Mouse (Mus musculus) forebrain, embryonic 14.5 days (tissue): Measurements from ENCODE around the gene Brsk1. TPM values are rescaled to one million over a fixed set of nuclear protein-coding genes. Genes with fewer than 3 reads are reported as not detected.

Source experiments
- ATAC-seq: fragments of 200-750 bp; cut with Nextera tagmentation; 2 replicates; pipeline ENCODE4 v1.8.0; 2017; ENCODE audit warnings: mild to moderate bottlenecking, moderate library complexity
- DNase-seq: peaks from one replicate; pipeline ENCODE4 v3.0.0-alpha.2; 2015; ENCODE audit warnings: low spot score
- H3K27ac ChIP-seq: fragments of 300-500 bp; sonication (generic); 2 replicates; pipeline ENCODE4 v1.5.1; 2014; ENCODE audit warnings: low read depth, mild to moderate bottlenecking, control low read depth, low read length, moderate library complexity
- H3K27me3 ChIP-seq: fragments of 300-500 bp; sonication (generic); replicated peaks from 2 replicates; pipeline ENCODE4 v1.6.1; 2014; ENCODE audit warnings: low read length, control low read depth, mixed read lengths; ENCODE audit not compliant: control insufficient read depth, insufficient read depth
- H3K36me3 ChIP-seq: fragments of 300-500 bp; sonication (generic); 2 replicates; pipeline ENCODE4 v1.6.1; 2014; ENCODE audit warnings: low read length, control low read depth; ENCODE audit not compliant: control insufficient read depth, insufficient read depth
- H3K4me1 ChIP-seq: fragments of 300-500 bp; sonication (generic); 2 replicates; pipeline ENCODE4 v1.6.1; 2014; ENCODE audit warnings: antibody characterized with exemption, low read length, control low read depth; ENCODE audit not compliant: control insufficient read depth, insufficient read depth
- H3K4me2 ChIP-seq: fragments of 300-500 bp; sonication (generic); 2 replicates; pipeline ENCODE4 v1.6.1; 2014; ENCODE audit warnings: mild to moderate bottlenecking, control low read depth, low read length
- H3K4me3 ChIP-seq: fragments of 300-500 bp; sonication (generic); 2 replicates; pipeline ENCODE4 v1.5.1; 2014; ENCODE audit warnings: low read depth, low read length, control low read depth
- H3K9ac ChIP-seq: fragments of 300-500 bp; sonication (generic); 2 replicates; pipeline ENCODE4 v1.6.1; 2014; ENCODE audit warnings: mild to moderate bottlenecking, low read length, control low read depth, moderate library complexity
- H3K9me3 ChIP-seq: fragments of 300-500 bp; sonication (generic); replicated peaks from 2 replicates; pipeline ENCODE4 v1.6.1; 2016; ENCODE audit warnings: low read length, control low read depth, mixed read lengths; ENCODE audit not compliant: control insufficient read depth
- WGBS: fragments of 180-500 bp; shearing (Covaris S2); extraction: QIAGEN DNeasy Blood & Tissue Kit; methylation state at CpG from one replicate; pipeline ENCODE4 v1.1.7; 2014; 5-methylcytosine and 5-hydroxymethylcytosine counted together
- polyA plus RNA-seq: library from polyadenylated mRNA; unstranded; fragments of >200 nt; fragmentation: Nextera tagmentation; extraction: Ambion mirVana; gene quantifications from 2 replicates; pipeline ENCODE4 v1.2.1, GENCODE M21; 2014

The Brsk1 gene
- polyA plus RNA-seq, 1 experiment from 2014 or later = 8.0 TPM

- H3K4me2 ChIP-seq = no peak overlapping the region
- WGBS = 89% methylated on average over 12 of the region's 12 CpGs
- H3K27me3 ChIP-seq = no peaks in the 10 kb centered on the region
- no peak overlapping the region for H3K9ac ChIP-seq
- H3K36me3 ChIP-seq = peaks cover 66% of the 10 kb centered on the region
- DNase-seq (no peak), ATAC-seq (no peak)
- H3K4me1 ChIP-seq = no peaks in the 10 kb centered on the region
- no peak overlapping the region for H3K4me3 ChIP-seq
- no peak overlapping the region for H3K27ac ChIP-seq
- H3K9me3 ChIP-seq = no peaks in the 10 kb centered on the region
Observed at GRCm38 (mm10) chr7:4674114-4674731, 16.2 kb upstream of the Brsk1 start.

DNA sequence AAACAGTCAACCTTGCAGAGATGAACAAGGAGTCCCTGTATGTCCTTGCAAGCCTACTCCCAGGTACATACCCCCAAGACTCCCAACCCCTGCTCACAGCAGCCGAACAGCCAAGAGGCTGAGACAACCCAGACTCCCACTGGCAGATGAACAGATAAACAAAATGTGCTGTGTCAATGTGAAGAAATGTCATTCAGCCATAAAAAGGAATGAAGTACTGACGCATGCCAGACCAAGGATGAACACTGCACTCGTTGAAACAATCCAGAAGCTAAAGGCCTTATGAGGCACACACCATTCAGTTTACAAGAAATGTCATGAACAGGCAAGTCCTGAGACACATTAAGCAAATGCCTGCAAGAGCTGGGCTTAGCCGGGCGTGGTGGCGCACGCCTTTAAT is 15.2 kb upstream of the Brsk1 start:
- 97% methylated on average over 7 of the region's 7 CpGs for WGBS
- Histone ChIP-seq H3K27ac (no peak overlapping the region), H3K4me3 (no peak overlapping the region), H3K4me1 (no peaks in the 10 kb centered on the region), H3K9me3 (no peaks in the 10 kb centered on the region), H3K9ac (no peak overlapping the region), H3K4me2 (no peak overlapping the region), H3K27me3 (no peaks in the 10 kb centered on the region), H3K36me3 (peaks cover 65% of the 10 kb centered on the region)
- ATAC-seq (no peak), DNase-seq (no peak)

DNA sequence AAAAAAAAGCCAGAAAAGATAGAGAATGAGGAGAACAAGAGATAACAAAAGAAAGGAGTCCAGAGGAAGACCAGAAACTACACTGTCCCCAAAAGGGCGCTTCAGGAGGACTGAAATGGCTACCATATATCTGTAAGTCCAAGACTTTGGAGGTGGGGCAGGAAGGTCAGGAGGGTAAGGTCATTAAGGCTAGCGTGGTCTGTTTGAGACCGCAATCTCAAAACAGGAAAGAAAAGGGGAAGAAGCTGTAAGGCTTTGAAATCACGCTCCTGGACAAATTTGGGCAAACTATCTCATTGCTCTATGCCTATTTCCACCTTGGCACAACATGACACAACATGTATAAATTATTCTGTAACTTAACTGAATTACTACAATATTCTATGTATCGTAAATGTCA is 7.1 kb upstream of the Brsk1 start:
- Histone ChIP-seq H3K27ac (no peak overlapping the region), H3K27me3 (no peaks in the 10 kb centered on the region), H3K36me3 (peaks cover 13% of the 10 kb centered on the region), H3K9me3 (no peaks in the 10 kb centered on the region), H3K4me3 (no peak overlapping the region), H3K4me1 (peaks cover 5% of the 10 kb centered on the region), H3K9ac (no peak overlapping the region), H3K4me2 (no peak overlapping the region)
- 90% methylated on average over 5 of the region's 5 CpGs for WGBS
- ATAC-seq (no peak), DNase-seq (no peak)

DNA sequence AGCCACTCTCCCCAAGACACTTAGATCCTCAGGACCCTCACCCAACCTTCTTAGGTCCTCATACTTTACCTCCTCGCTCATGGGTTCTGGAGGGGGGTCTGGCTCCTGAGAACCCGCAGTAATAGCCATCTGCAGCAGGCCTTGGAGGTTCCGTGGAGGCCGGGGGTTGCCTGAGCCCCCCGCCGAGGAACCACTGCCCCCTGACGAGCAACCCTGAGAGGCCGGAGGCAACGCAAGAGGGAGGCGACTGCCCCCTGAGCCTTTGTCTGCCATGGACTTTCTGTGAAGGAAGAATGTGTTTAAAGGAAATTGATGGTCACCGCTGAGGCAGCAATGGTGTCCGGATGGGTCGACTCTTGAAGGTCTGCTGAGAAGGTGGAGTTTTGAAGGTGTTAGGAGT is 6.2 kb upstream of the Brsk1 start:
- DNase-seq (no peak), ATAC-seq (no peak)
- H3K27me3 ChIP-seq = no peaks in the 10 kb centered on the region
- H3K9ac ChIP-seq = peak overlapping the region; percentile 59
- H3K4me1 ChIP-seq = peaks cover 5% of the 10 kb centered on the region
- H3K36me3 ChIP-seq = peaks cover 13% of the 10 kb centered on the region
- 1% methylated on average over 13 of the region's 13 CpGs for WGBS
- no peak overlapping the region for H3K27ac ChIP-seq
- H3K4me3 ChIP-seq = peak overlapping the region; percentile 67
- no peaks in the 10 kb centered on the region for H3K9me3 ChIP-seq
- peak overlapping the region; percentile 75 for H3K4me2 ChIP-seq

- H3K36me3 ChIP-seq = peaks cover 11% of the 10 kb centered on the region
- DNase-seq = peak; percentile 98
- H3K9me3 ChIP-seq = no peaks in the 10 kb centered on the region
- peak within 1 kb of the TSS; percentile 67 for H3K4me3 ChIP-seq
- peak within 1 kb of the TSS; percentile 63 for H3K27ac ChIP-seq
- no peaks in the 10 kb centered on the region for H3K27me3 ChIP-seq
- H3K4me2 ChIP-seq = peak within 1 kb of the TSS; percentile 75
- H3K9ac ChIP-seq = peak within 1 kb of the TSS; percentile 59
- H3K4me1 ChIP-seq = peaks cover 5% of the 10 kb centered on the region
- under 1% methylated on average over 32 of the region's 32 CpGs for WGBS
- ATAC-seq = peak; percentile 99
Observed at GRCm38 (mm10) chr7:4684632-4685417, 5.6 kb upstream of the Brsk1 start, which contains the start of gene Hspbp1. Hspbp1 (minus strand) TSS chr7:4685068.

- Histone ChIP-seq H3K4me3 (peak overlapping the region; percentile 97), H3K36me3 (peaks cover 38% of the 10 kb centered on the region), H3K27ac (peak overlapping the region; percentile 97), H3K4me1 (peaks cover 6% of the 10 kb centered on the region), H3K4me2 (peak overlapping the region; percentile 77), H3K9ac (peak overlapping the region; percentile 100), H3K27me3 (no peaks in the 10 kb centered on the region), H3K9me3 (no peaks in the 10 kb centered on the region)
- DNase-seq (peak; percentile 34), ATAC-seq (peak; percentile 70)
- WGBS = 4% methylated on average over 22 of the region's 35 CpGs
Observed at GRCm38 (mm10) chr7:4690951-4691653, 698 bp downstream of the Brsk1 start.

GRCm38 (mm10) chr7:4693004-4693403 is 2.6 kb downstream of the Brsk1 start:
- Histone ChIP-seq H3K27me3 (no peaks in the 10 kb centered on the region), H3K27ac (no peak overlapping the region), H3K36me3 (peaks cover 57% of the 10 kb centered on the region), H3K4me3 (no peak overlapping the region), H3K9ac (no peak overlapping the region), H3K9me3 (no peaks in the 10 kb centered on the region), H3K4me1 (peaks cover 6% of the 10 kb centered on the region), H3K4me2 (no peak overlapping the region)
- WGBS = 85% methylated on average over 6 of the region's 6 CpGs
- ATAC-seq = no peak
- DNase-seq = no peak

DNA sequence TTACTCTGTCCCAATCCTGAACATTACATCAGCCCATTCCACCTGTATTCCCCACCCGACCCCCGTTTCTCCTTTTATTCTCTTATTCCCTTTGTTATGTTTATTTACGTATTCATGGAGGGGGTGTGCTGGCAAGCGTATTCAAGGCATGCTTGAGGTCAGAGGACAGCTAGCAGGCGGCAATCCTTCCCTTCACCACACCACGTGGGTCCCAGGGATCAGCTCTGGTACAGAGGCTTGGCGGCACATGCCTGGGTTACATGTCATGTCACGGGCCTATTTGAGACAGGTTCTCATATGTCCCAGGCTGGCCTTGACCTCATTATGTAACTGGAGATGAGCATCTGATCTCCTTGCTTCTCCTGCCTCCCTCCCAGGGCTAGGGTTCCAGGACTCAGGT is 11.9 kb downstream of the Brsk1 start:
- ATAC-seq (no peak), DNase-seq (no peak)
- Histone ChIP-seq H3K27ac (no peak overlapping the region), H3K9ac (no peak overlapping the region), H3K4me1 (no peaks in the 10 kb centered on the region), H3K4me2 (no peak overlapping the region), H3K36me3 (peaks cover 93% of the 10 kb centered on the region), H3K4me3 (no peak overlapping the region), H3K9me3 (no peaks in the 10 kb centered on the region), H3K27me3 (no peaks in the 10 kb centered on the region)
- 50% methylated on average over 8 of the region's 8 CpGs for WGBS
